Mouse (Mus musculus): ENCODE measurements at regions not wholly inside any gene's neighbourhood (a gene's known extent, or its start where the extent isn't known, plus 50 kb on each side); places are given as distances from the start of the nearest gene placed in this dataset.

DNA sequence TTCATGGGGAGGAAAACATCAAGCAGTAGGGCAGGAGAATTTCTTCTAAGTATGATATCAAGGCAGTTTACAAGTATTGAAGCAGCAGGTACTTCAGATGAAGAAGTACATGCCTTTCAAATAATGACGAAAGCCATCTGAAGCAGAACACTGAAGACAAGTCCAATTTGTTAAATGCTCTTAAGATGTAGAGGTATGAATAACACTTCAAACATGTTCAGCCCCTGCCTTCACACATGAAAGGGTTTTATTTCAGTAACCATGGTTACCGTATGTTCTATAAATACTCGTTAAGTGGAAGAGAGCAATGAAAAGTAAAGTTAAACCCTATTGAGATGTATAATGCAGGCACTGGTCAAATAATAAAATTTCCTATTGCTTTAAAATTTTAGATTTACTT lies 101.8 kb downstream of the Mospd2 start:
- in situ Hi-C loops (cut with MboI, MseI) = loop anchor here in 1 of 2 experiments (10.0 kb wide), 1 partner anchor 1656 kb away; no protein-coding TSS in a partner anchor

DNA sequence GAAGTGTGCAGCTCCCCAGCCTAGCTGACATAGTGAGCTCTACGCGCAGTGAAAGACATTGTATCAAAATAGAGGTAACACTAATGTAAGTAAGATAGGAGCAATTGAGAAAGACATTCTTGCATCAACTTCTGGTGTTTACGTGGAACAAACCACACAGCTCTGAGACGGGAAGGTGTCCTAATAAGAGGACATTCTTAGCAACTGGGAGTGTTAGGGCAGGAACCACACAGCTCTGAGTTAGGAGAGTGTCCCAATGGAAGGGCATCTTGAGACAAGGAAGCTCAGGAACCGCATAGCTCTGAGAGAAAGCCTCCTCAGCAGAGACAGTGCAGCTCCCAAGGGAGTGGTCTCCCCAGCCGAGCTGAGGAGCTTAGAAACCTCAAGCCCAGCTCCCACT lies 139.8 kb downstream of the Mospd2 start:
- in situ Hi-C loops (cut with MboI, MseI) = loop anchor here in 1 of 2 experiments (10.0 kb wide), 1 partner anchor 1146 kb away; no protein-coding TSS in a partner anchor

DNA sequence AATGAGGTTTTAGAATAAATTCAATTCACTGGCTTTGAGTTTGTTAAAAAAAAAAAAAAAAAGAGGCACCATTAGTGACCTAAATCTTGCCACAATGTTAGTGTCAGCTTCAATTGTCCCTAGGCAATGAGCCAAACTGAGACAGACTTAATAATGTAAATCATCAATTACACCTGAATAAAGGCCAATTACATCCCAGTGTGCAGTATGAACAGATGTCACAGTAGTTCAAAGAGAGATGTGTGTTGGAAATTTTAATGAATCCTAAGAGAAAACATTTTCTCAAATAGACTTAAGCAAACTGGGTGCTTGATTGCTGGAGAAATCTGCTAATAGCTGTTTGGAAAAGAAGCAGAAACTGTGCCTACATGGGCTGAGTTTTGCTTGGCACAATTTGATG lies 159.3 kb downstream of the Mospd2 start:
- in situ Hi-C loops (cut with MboI, MseI) = no loop called here

DNA sequence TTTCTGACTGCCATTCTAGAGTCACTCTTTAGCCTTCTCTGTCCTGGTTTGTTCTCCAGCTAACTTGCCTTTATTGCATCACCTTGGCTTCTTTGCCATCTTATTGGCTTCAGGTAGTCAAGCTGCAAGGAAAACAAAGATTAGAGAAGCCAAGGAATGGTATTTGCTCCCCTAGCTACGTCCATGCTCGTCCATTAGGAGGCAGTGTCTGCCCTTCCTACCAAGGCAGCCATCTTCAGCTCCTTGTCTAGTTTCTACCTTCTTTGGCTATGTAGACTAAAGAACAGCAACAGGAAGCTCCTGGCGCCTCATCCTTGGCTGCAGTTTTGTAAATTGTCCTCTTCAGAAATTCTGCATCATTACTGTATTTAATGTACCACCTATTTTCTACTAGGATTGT lies 192.9 kb downstream of the Mospd2 start:
- in situ Hi-C loops (cut with MboI, MseI) = no loop called here

DNA sequence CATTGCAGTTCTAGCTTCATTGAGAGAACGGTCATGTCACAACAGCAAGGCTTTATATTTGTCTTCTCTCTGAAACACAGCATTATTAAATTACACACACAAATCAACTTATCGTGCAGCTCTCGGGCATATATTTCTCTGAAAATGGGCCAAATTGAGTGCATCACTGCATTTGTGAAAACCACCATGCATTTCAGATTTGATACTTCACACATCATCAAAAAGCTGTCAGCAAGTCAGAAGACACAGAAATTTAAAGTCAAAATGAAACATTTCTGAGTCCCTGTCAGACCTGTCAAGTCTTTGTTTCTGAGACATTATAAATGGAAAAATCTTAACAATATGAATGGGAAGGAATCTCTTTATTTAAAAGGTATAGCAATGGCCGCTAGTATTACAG lies 215.3 kb downstream of the Mospd2 start:
- in situ Hi-C loops (cut with MboI, MseI) = no loop called here

DNA sequence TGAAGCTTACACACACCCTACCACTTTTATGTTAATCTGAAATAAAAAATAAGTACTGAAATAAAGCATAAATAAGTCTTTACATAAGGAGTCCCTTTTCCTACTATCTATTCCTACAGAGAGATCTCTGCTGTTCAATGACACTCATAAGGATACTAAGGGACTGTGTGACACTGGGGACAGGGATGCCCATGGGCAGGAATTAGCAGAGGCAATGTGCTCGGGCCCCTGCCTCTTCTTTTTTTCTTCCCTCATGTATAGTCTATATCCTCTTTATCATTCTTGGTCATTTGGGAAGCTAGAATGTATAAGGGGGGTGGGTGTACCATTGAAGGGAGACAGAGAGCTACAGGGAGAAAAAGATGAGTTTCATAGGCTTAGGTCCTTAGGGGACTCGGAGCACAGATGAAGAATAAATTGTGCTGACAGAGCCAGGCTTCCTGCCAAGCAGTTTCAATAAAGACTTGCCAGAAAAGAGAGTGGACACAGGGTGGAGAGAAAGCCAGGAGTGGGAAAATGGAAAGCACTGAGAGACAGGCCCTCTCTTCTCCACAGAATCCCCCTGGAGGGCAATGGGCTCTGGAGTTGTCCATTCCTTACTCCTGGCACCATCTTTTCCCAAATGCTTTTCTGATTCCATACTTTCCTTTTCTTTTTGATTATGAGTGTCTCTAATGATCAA lies 216.3 kb downstream of the Mospd2 start:
- in situ Hi-C loops (cut with MboI, MseI) = no loop called here

DNA sequence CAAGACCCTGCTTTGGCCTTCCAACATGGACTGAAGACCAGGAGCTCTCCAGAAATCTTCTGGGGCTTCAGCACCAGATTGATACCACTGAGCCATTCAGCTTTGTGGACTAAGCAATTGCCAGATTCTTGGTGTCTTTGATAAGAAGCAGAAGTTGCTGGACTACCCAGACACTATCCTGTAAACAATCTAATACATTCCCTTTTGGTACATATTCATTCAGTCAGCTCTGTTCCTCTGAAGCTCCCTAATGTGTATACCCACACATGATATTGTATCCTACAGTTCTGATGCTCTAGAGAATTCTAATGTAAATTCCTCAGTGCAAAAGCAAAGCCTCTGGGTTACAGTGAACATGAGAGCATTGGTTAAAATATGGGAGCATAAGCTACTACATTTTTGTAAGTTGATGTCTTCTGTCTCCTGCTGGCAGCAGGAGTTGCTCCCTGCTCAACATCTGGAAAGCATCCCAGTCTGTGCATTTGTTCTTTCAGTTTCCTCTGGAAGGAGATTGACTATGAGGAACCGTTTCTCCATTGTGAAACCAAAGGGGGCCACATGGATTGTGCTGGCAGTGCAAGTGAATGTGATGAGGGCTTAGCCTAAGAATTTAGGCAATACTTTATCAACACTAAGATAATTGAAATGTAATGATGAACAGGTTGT lies 234.5 kb downstream of the Mospd2 start:
- in situ Hi-C loops (cut with MboI, MseI) = no loop called here

Measured in T-helper 17 cell (primary cell).